Mouse (Mus musculus) G1E (cell line): ENCODE measurements at regions not wholly inside any gene's neighbourhood (a gene's known extent, or its start where the extent isn't known, plus 50 kb on each side); places are given as distances from the start of the nearest gene placed in this dataset.

ENCODE experiments used
- CTCF ChIP-seq: IDR thresholded peaks from 2 replicates; pipeline ENCODE4 v1.5.1; 2012; ENCODE audit warnings: low read depth, low read length, inconsistent platforms, mixed read lengths
- GATA1 ChIP-seq: IDR thresholded peaks from 2 replicates; pipeline ENCODE4 v1.6.1; 2012; ENCODE audit warnings: borderline replicate concordance, low read length, inconsistent platforms, mixed read lengths
- POLR2AphosphoS5 ChIP-seq: IDR thresholded peaks from 2 replicates; pipeline ENCODE4 v1.6.1; 2012; ENCODE audit warnings: low read depth, low read length, inconsistent platforms; ENCODE audit not compliant: insufficient replicate concordance

DNA sequence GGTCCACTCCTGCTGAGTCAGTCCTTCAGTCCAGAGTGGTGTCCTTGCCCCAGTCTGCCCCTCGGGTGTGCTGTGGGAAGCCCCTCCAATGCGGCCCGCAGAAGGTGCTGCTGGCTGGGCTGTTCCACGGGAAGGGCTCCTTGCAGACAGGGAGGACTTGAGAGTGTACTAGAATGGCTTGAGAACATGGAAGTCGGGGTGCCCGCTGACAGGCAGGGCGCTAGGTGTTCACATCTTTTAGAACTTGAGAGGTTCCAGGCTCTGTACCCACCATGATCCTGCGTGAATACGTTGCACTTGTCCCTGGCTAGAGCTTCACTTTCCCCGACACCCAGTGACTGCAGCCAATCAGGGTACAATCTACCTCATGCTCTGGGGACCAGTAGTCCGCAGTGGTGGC, 75.4 kb downstream of the Tex29 start:
- TF ChIP-seq CTCF, result no peak
- TF ChIP-seq GATA1, result no peak
- no peak for TF ChIP-seq POLR2AphosphoS5
